Comparison of ENCODE assay signal across 14 mouse cellular contexts in genomic region chr17:35458247-35458646, GRCm38 (mm10). TPM values are rescaled to one million over a fixed set of nuclear protein-coding genes. Genes with fewer than 3 reads are reported as not detected.
"Had no signal": no experiment of that assay in that cellular context is flagged by ENCODE, and none has a peak within 500 bp of the region (broad histone marks: within the 10 kb centered on the region; RNA-seq: fewer than 3 reads in every experiment).

No protein-coding gene starts in this region.

RNA-seq across cellular contexts. Expression of gene H2-Q10, which starts 11.6 kb away (rescaled TPM):
- polyA plus RNA-seq: forebrain, embryonic 13.5 days had no signal

RNA-seq across cellular contexts. Expression of gene Pou5f1, which starts 47.6 kb away (rescaled TPM):
- polyA plus RNA-seq: cortical plate, adult 2 months; embryonic facial prominence, embryonic 10.5 days; embryonic facial prominence, embryonic 11.5 days; embryonic facial prominence, embryonic 12.5 days; embryonic facial prominence, embryonic 13.5 days; embryonic facial prominence, embryonic 14.5 days; embryonic facial prominence, embryonic 15.5 days; forebrain, embryonic 11.5 days; forebrain, embryonic 13.5 days; forebrain, embryonic 14.5 days; forebrain, embryonic 15.5 days; forebrain, embryonic 16.5 days; forebrain, postnatal 0 days; heart, adult 2 months had no signal
